Mouse (Mus musculus): Measurements from ENCODE around the gene Psmd7.

- no peak for TF ChIP-seq CTCF (IDR thresholded peaks at IDR 0.05; ENCODE audit: extremely low read depth, insufficient read length, insufficient replicate concordance, low read depth, low read length)
- no peak for TF ChIP-seq POLR2A (IDR thresholded peaks at IDR 0.05; ENCODE audit: low read depth, low read length)
Measured at GRCm38 (mm10) chr8:107577640-107578039, 10.6 kb downstream of the Psmd7 start.
